Mouse (Mus musculus): ENCODE results near the gene Hbb-bh2.

- no peak for TF ChIP-seq CTCF (IDR thresholded peaks at IDR 0.05; ENCODE audit: low read depth)
- TF ChIP-seq EP300 (IDR thresholded peaks at IDR 0.05; ENCODE audit: low read depth): no peak
Measured at GRCm38 (mm10) chr7:103826255-103826887, 13.9 kb downstream of the Hbb-bh2 start.
